Mouse (Mus musculus) macrophage (primary cell): ENCODE measurements around the gene Armh1. TPM values are rescaled to one million over a fixed set of nuclear protein-coding genes. Genes with fewer than 3 reads are reported as not detected.

ENCODE experiments used
- H3K27ac ChIP-seq: fragments of 350-480 bp; formaldehyde crosslinking; 2 replicates; pipeline ENCODE4 v1.9.0; 2021
- H3K36me3 ChIP-seq: fragments of 350-480 bp; formaldehyde crosslinking; 2 replicates; pipeline ENCODE4 v1.9.0; 2021; ENCODE audit errors: inconsistent target
- H3K4me3 ChIP-seq: fragments of 350-480 bp; formaldehyde crosslinking; 2 replicates; pipeline ENCODE4 v1.9.0; 2021; ENCODE audit errors: inconsistent target
- H3K79me2 ChIP-seq: fragments of 350-480 bp; formaldehyde crosslinking; 2 replicates; pipeline ENCODE4 v1.9.0; 2021; ENCODE audit errors: inconsistent target
- WGBS: methylation state at CpG from one replicate; pipeline ENCODE4 v1.1.7; 2026; ENCODE audit warnings: inconsistent platforms; ENCODE audit not compliant: missing documents; 5-methylcytosine and 5-hydroxymethylcytosine counted together
- polyA plus RNA-seq: library from polyadenylated mRNA; stranded (reverse); fragments of 250-400 nt; gene quantifications from 3 replicates; pipeline ENCODE4 v1.2.4, GENCODE M21; 2018; ENCODE audit warnings: inconsistent platforms

The Armh1 gene
- polyA plus RNA-seq, 1 experiment from 2014 or later = not detected

DNA sequence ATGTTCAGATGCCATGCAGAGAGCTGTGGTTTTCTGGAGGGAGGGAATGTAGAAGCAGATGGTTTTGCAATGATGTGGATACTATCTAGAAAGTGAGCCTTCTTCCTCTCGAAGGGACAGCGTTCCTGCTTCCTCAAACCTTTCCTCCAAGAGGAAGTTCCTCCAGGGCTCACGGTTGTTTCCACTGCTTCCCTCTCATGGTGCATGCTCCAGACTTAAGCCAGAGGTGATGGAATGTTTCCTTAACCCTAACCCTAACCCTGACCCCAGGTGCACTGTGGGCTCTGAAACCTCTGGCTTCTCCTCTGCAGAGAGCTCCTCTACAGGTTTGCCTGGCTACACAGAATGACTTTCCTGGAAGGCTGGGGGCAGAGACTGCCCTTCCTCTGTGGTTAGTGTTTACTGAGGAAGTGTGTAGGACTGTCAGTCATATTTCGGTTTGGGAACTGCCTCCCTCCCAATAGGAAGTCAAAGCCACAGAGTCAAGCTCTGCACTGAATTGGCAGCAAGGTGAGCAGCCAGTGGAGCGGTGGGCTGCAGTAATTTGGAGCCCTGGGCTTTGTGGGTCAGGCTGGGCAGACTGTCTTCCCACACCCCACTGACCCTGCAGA is 2.2 kb upstream of the Armh1 start:
- WGBS = 3% methylated on average over 5 of the region's 5 CpGs

DNA sequence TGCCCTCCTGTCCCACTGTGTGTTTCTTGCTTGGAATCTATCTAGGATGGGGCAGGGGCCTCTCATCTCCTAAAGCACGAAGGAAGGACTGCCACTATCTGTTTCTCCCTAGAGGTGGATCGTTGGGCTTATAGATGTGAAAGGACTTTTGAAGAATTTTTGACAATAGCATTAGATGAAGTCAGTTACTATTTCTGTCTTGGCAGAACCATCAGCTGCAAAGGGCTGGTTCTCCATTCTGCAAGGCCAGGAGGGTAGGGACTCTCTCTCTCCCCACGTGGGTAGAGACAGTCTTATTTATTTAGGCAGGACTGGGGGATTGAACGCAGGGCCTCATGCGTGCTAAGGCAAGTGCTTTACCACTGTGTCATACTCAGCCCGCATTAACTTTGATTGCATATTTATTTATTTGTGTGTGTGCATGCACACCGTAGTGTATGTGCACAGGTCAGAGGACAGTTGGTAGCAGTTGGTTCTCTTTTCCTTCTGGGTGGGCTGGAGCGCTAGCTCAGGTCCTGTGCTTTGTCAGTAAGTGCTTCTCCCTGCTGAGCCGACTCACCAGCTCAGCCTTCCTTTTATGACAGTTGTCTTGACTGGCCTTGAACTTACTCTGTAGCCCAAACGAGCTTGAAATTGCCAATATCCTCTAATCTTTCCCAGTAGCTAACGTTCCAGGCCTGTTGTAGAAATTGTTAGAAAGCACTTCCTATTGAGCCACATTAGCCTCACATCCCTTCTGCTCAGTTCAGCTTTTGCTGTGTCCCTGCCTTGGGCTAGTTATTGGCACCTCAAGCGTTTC is 1.5 kb upstream of the Armh1 start:
- Histone ChIP-seq H3K4me3 (no peak overlapping the region), H3K79me2 (no peaks in the 10 kb centered on the region), H3K36me3 (no peaks in the 10 kb centered on the region), H3K27ac (peak overlapping the region; percentile 56)
- 13% methylated on average over 12 of the region's 12 CpGs for WGBS

More for the DNA sequence above, 2.2 kb upstream of the Armh1 start:
- H3K36me3 ChIP-seq = no peaks in the 10 kb centered on the region
- H3K4me3 ChIP-seq = no peak overlapping the region
- H3K79me2 ChIP-seq = no peaks in the 10 kb centered on the region
- H3K27ac ChIP-seq = peak overlapping the region; percentile 56

DNA sequence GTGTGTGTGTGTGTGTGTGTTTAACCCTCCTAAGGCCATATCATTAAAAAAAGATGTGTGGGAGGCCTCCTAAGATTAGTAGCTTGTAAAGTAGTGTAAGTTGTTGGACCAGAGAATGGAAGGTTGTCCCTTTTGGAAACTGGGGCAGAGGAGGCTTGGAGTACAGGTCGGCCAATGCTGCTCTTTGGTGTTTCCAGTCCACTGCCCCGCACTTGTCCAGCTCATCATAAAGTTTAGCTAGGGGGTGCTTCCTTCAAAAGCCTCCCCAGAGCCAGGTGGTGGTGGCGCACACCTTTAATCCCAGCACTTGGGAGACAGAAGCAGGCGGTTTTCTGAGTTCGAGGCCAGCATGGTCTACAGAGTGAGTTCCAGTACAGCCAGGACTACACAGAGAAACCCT is 830 bp upstream of the Armh1 start:
- Histone ChIP-seq H3K36me3 (no peaks in the 10 kb centered on the region), H3K4me3 (no peak overlapping the region), H3K79me2 (no peaks in the 10 kb centered on the region), H3K27ac (no peak overlapping the region)
- 88% methylated on average over 5 of the region's 5 CpGs for WGBS

DNA sequence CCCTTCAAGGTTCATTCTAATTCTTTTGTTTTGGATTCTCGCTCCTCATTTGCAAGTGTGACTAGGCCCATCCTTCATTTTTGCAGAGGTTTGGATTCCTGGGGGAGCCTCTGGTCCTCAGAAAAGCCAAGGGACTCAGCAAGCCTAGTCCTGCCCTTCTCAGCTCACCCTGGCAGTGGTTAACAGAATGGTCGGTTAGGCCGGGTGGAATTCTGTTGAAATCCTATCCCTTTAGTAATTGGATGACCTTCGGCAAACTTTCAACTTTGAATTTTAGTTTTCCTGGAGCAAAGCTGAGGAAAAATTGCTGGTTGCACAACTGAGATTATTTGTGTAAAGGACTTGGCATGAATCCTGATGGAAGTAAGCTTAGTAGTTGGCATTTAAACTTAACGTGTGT is 426 bp upstream of the Armh1 start:
- Histone ChIP-seq H3K4me3 (no peak overlapping the region; the same call in 1 of the 2 replicates), H3K79me2 (no peaks in the 10 kb centered on the region), H3K27ac (no peak overlapping the region), H3K36me3 (no peaks in the 10 kb centered on the region)
- 90% methylated on average over 4 of the region's 5 CpGs for WGBS

DNA sequence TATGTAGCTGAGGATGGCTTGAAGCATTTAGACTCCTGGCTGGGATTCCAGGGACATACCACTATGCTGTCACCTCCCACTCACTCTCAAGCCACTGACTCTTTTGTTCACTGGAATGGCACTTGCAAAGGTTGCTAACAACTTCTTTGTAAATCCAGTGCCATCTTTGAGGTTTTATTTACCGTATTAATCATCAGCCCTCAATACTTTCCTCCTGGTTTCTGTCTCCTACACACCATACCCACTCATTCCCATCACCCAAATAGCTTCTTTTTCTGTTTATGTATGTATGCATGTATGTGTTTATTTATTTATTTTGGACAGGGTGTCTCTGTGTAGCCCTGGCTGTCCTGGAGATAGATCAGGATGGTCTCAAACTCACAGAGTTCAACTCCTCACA is 943 bp downstream of the Armh1 start:
- Histone ChIP-seq H3K36me3 (no peaks in the 10 kb centered on the region), H3K79me2 (no peaks in the 10 kb centered on the region), H3K4me3 (no peak overlapping the region), H3K27ac (no peak overlapping the region)
- 100% methylated on average over 1 of the region's 1 CpGs for WGBS

DNA sequence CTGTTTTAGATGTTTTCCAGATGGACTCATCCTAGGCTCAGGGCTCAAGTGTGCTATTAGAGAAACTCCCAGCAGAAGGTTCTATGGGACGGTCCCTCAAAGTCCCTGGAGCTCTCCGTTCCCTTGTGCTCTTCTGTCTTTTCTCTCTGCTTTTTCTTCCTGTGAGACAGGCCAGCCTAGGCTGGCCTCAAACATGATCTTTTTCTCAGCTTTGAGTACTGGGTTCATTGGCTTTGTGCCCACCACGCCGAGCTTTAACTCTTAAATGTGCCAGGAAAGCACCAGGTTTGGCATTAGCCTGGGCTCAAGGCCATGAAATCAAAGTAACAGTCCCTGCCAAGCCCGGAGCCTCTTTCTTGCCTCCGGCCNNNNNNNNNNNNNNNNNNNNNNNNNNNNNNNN is 11.1 kb downstream of the Armh1 start:
- Histone ChIP-seq H3K79me2 (no peaks in the 10 kb centered on the region), H3K4me3 (no peak overlapping the region), H3K27ac (no peak overlapping the region), H3K36me3 (no peaks in the 10 kb centered on the region)
- 89% methylated on average over 6 of the region's 6 CpGs for WGBS

DNA sequence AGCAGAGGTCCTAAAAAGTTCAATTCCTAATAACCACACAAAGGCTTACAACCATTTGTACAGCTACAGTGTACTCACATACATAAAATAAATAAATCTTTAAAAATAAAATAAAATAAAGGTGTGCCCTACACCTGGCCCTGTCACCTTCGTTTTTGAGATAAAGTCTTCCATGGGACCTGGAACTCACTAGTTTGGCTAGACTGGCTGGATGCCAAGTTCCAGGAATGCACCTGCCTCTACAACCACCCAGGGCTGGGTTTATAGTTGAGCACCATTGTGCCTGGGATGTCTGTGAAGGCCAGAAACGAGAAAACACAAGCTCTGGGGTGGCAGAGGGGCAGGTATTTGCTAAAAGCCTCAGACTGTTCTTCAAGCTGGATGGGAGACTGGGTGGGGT is 12.8 kb downstream of the Armh1 start:
- no peaks in the 10 kb centered on the region for H3K36me3 ChIP-seq
- no peak overlapping the region for H3K4me3 ChIP-seq
- H3K79me2 ChIP-seq = no peaks in the 10 kb centered on the region
- H3K27ac ChIP-seq = no peak overlapping the region
- WGBS = 51% methylated on average over 2 of the region's 2 CpGs

DNA sequence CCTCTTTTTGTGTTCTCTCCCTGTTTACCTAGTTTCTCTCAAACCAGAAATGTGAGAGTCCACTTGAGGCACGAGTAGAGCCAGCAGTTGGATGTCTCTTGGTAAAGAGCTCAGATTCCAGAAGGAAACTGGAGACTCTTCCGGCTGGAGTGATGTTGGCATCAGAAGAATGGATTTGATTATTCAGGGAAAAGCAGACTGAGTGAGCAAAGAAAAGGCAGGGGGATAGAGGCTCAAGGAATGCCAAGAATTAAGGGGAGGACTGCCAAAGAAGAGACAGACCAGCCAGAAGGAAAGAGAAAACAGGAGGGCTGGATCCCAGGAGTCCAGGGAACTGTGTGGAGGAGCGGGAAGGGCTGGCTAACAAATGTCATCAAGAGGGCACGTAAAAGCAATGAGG is 16.1 kb downstream of the Armh1 start:
- Histone ChIP-seq H3K4me3 (no peak overlapping the region), H3K79me2 (no peaks in the 10 kb centered on the region), H3K36me3 (no peaks in the 10 kb centered on the region), H3K27ac (no peak overlapping the region)
- WGBS = 91% methylated on average over 4 of the region's 4 CpGs

DNA sequence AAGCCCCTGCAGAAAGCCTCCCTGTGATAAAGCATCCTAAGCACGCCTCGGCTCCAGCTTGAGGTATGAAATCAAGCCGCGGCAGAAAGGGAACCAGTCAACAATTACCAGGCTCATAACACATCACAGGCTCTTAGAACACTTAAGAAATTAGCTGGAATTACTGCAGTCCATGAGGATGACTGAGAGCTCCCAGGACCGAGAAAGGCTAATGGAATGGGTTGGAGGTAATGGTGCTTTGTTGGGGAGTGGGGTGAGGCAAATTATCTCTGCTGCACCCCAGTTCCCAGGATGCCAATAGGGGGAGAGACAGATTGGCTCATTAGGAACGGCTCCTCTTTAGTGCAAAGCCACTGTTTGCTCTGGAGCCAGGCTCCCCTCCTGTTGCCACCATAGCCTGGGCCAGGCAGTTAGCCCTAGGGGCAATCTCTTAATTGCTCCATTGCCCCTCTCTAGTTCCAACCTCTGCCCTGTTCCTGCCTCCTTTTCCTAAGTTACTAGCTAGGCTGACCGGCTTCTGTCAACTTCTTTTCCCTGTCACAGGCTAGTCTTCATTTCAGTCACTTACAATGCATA is 17.7 kb downstream of the Armh1 start:
- no peaks in the 10 kb centered on the region for H3K36me3 ChIP-seq
- no peak overlapping the region for H3K27ac ChIP-seq
- WGBS = 84% methylated on average over 7 of the region's 7 CpGs
- H3K79me2 ChIP-seq = no peaks in the 10 kb centered on the region
- H3K4me3 ChIP-seq = no peak overlapping the region

DNA sequence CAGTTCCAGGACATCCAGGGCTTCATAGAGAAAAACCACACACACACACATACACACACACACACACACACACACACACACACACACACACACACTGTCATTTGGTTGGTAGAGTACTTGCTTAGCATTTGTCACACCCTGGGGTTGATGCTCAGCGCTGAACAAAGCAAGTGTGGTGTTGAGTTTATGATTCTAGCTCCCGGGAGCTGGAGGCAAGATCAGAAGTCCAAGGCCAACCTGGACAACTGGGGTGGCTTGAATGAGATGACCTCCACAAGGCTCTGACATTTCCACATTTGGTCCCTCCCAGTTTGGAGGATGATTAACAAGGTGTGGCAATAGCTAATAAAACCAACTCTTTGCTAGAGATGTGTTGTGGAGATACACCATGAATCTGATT is 20.7 kb downstream of the Armh1 start:
- Histone ChIP-seq H3K4me3 (no peak overlapping the region), H3K27ac (no peak overlapping the region), H3K36me3 (no peaks in the 10 kb centered on the region), H3K79me2 (no peaks in the 10 kb centered on the region)
- WGBS = 94% methylated on average over 2 of the region's 2 CpGs

DNA sequence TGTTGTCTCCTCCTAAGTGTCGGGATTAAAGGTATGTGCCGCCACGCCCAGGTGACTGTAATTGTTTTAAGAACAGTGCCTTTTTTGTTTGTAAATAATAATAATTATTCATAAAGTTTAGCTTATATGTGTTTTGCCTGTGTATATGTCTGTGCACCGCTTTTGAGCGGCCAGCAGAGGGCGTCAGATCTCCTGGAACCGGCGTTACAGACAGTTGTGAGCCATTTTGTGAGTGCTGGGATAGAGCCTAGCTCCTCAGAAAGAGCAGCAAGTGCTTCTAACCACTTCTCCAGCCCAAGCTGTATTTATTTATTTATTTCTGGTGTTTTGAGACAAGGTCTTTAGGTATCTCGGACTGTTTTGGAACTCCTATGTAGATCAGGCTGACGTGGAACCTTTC is 21.6 kb downstream of the Armh1 start:
- no peaks in the 10 kb centered on the region for H3K36me3 ChIP-seq
- no peak overlapping the region for H3K27ac ChIP-seq
- H3K79me2 ChIP-seq = no peaks in the 10 kb centered on the region
- 82% methylated on average over 10 of the region's 10 CpGs for WGBS
- no peak overlapping the region for H3K4me3 ChIP-seq

DNA sequence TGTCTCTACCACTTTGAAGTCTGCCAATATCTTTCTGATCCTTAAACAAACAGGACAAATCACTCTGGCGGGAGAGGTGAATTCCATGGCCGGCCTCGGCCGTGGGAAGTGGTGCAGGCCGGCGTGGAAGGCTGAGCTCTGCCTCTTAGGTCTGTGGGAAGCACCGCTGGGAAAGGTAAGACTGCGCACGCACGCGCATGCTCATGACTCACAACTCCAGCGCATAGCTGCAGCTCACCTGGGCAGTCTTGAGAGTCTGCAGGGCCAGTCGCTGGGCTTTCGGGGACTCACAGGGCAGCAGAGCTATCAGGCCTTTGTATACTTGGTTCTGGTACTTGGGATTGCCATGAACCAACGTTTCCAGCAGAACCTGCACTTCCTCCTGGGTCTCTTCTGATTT is 22.3 kb downstream of the Armh1 start:
- no peaks in the 10 kb centered on the region for H3K36me3 ChIP-seq
- no peak overlapping the region for H3K4me3 ChIP-seq
- 92% methylated on average over 15 of the region's 15 CpGs for WGBS
- no peak overlapping the region for H3K27ac ChIP-seq
- H3K79me2 ChIP-seq = no peaks in the 10 kb centered on the region

DNA sequence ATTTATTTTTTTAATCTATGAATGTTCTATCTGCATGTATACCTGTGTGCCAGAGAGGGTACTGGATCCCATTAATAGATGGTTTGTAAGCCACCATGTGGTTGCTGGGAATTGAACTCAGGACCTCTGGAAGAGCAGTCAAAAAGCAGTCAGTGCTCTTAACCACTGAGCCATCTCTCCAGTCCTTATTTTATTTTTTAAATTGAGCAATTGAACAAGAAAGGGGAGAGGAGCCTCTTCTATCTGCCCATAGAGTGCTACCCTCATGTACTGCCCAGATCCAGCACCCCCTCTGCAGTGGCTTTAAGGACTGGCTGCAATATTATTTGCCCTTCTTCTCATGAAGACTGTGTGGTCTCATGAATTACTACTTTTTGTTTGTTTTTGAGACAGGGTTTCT is 26.7 kb downstream of the Armh1 start:
- Histone ChIP-seq H3K79me2 (no peaks in the 10 kb centered on the region), H3K27ac (no peak overlapping the region), H3K4me3 (no peak overlapping the region), H3K36me3 (no peaks in the 10 kb centered on the region)

DNA sequence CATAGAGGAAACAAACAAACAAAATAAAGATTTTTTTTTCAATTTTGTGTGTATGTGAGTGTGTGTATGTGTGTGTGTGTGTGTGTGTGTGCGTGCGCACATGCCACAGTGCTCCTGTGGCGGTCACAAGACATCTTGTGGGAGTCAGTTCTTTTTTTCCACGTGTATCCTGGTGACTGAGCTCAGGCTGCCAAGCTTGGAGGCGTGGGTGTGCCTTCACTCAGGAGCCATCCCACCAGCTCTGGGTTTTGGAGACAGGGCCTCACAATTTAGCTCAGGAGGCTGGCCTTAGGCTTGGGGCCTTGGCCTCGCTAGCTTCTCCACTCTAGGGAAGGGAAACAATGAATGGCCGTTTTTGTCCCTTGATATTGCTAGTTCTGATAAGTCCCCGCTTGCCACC is 27.8 kb downstream of the Armh1 start:
- H3K36me3 ChIP-seq = no peaks in the 10 kb centered on the region
- H3K4me3 ChIP-seq = no peak overlapping the region
- no peaks in the 10 kb centered on the region for H3K79me2 ChIP-seq
- 96% methylated on average over 8 of the region's 8 CpGs for WGBS
- no peak overlapping the region for H3K27ac ChIP-seq

DNA sequence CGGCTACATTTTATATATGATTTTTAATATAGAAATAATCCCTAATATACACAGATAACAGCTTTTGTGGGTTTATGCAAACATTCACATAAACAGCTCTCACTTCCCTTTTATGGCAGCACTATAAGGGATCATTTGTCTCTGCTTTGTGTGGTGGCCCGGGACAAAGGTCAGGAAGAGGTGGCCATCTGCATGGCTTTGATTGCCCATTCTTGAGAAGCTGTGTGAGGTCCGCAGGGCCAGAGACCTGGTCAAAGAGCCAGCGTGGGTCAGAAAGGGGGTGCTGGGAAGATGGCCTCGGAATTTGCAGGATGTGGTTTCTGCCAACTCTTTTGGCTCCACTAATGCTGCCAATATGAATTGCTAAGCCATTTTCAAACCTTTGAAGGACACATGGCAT is 28.9 kb downstream of the Armh1 start:
- no peak overlapping the region for H3K27ac ChIP-seq
- no peak overlapping the region for H3K4me3 ChIP-seq
- H3K79me2 ChIP-seq = no peaks in the 10 kb centered on the region
- H3K36me3 ChIP-seq = no peaks in the 10 kb centered on the region
- 31% methylated on average over 5 of the region's 5 CpGs for WGBS
